Mouse (Mus musculus): Measurements from ENCODE around the gene Cryga.

The Cryga gene

DNA sequence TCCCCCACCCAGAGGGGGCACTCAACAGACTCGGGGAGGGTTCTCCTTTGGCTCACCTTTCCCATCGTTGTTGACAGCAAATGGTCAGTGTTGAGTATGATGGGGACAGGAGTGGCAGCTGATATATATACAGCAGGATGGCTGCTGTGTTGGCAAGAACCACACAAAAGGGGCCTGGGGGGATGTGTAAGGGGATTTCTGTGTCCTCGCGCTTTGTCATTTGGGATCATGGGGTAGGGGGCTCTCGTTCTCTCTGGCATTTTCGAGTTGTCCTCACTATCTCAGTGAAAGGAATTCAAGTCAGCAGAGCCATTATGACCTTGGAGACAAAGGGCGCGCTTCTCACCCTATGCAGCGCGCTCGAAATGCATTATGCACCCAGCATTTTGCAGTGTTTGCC is at the start of gene Cryga:
Cryga (minus strand) TSS at position 101 of the 400 bp plus-strand sequence.
- no peak for DNase-seq

DNA sequence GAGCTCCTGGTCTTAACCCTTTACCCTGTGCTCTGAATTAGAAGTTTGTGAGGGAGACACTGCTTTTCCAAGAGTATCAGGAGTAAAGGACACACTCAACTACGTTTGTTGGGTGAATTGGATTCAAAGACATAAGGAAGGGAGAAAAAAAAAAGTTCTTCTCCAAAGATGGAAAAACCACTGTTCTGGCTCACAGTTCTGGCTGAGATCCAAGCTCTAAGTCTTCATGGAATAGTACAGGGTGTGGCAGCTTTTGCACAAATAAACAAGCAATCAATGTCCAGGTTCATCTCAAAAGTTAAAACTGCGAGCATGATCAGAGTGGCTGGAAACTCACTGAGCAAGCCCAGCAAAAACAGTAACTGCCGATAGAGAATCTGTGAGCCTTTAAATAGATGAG is 44.8 kb upstream of the Cryga start:
- no peak for DNase-seq

DNA sequence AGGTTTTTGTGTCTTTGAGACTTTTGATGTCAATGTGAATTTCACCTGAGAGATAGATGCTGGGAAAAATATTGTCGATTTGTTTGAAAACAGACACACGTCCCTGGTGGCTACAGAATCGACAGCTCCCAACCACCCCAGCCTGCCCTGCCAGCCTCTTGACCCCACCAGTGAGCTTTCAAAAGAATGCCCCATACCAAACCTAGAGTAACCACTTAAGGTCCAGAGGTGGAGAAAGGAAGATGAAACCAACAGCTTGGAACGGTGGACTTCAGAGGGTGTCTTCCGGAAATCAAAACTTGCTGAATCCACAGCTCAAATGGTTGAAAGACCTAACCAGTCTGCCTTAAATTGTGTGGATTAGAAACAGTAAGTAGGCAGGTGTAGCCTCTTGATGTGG is 44.2 kb upstream of the Cryga start:
- DNase-seq = no peak

DNA sequence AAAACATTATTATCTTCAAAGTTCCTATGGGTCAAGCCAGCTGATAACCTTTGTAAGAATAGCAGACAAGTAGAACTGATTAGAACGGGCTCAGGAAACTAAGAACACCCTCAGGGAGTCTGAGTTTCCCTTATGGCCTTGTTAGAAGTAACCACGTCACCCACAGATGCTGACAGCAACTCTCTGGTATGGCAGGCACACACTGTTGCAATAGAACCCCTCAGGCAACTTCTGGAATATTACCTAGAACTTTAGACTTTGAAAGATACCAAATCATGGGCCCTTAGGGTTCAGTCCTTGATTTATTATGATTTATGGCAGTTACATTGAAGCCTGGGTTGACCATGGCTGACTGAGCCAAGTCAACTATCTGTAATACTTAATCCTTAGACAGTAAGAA is 43.4 kb upstream of the Cryga start:
- DNase-seq = no peak

DNA sequence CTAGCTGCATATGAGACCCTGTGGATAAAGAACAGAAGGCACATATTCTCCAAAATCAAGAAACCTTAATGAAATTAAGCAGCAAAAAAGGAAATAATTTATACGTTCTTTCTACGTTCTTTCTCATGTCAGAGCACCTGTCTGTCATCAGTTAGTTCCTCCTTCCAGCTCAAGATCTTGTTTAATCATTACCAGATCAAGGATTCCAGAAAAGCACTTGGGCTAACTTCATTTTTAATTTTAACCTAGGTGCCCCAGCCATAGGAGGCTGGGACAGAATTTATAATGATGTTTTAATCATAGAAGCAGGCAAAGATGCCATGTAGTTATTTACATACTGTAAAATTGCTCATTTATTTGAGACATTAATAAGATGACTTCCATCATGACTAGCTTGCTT is 41.6 kb upstream of the Cryga start:
- DNase-seq = no peak

DNA sequence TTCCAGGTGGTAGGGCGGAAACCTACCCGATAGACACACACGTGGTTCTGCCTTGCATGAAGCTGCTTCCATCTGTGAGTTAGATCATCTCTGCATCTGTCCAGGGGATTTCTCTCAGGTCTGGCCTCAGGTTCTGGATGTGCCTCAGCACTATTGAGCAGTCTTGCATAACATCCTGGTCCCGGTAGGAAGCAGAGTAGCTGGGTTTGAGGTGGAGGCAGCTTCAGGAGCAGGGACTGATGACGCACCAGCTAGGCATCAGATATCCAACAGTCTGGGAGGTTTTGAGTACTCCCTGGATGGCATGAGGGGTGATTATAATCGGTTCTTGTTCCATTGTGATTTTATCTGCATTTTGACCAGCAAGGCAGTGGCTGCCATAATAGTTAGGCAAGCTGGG is 34.4 kb upstream of the Cryga start:
- DNase-seq = no peak

DNA sequence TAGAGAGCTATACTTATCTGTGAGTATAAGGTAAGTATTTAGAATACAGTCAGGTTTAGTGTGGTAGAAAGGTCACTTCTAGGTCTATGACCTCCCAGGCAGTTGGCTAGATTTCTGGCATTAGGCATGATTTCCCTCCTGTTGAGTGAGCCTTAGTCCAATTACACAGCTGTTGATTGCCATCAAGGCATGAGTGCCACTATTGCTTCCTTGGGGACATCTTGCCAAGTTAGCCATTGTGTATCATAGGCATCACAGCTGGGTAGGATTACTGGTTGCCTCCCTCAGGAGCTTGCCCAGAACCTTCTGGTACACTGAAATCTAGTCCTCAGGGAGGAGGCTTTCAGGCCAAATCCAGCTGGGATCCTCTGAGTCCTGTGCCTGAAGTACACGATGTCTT is 29.7 kb upstream of the Cryga start:
- DNase-seq = no peak

DNA sequence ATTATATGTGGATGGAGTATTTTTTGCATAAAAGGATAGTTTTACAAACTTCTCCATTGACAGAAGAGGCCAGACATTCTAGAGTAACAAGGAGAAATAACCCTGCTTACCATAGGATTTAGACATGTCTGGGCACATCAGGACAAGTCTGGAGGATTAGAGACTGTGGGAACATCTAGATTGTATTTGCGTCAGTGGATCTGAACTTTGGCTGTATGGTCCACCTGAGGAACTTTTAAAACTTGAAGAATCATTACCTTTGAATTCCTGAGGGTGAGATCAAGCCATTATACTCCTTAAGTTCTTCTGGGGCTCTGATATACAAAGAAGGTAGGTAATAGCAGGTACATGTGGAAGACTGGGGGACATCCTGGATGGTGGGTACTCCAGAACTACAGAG is 28.5 kb upstream of the Cryga start:
- DNase-seq = no peak

DNA sequence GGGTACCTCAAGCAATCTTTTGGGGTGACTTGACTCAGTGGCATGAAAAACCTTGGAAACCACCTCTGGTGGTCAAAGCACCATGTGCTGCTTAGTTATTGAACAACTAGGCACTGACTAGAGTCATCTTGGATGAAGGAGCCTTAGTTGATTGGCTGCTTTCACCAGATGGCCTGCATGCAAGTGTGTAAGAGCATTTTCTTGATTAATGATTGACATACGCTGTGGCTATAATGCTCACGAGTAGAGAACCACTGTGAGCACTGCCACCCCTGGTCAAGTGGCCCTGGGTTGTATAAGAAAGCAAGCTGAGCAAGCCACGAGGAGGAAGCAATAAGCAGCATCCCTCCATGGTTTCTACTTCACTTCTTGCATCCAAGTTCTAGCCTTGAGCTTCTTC is 27.1 kb upstream of the Cryga start:
- no peak for DNase-seq

DNA sequence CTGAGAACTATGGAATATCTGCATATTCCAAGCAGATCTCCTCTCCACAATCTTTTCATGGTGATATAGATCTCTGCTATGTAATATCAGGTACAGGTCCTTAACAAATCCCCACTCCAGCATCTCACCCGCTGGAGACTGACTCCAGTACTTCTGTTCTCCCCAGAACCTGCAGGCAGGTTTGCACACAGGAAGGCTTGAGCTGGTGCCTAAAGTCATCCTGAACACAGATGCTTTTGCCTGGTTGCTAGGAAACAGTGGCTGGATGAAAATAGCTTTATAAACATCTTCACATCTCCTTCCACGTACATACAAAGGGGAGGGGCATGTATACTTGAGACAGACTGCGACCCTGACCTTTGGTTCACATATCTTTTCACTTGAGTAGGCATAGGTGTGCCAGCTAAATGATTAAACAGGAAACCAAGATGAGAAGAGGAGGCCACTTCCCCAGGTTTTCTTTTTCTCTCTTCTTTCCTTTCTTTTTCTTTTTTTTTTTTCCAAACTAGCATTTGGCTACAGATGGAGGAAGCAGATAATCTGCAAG is 26.5 kb upstream of the Cryga start:
- DNase-seq = no peak

DNA sequence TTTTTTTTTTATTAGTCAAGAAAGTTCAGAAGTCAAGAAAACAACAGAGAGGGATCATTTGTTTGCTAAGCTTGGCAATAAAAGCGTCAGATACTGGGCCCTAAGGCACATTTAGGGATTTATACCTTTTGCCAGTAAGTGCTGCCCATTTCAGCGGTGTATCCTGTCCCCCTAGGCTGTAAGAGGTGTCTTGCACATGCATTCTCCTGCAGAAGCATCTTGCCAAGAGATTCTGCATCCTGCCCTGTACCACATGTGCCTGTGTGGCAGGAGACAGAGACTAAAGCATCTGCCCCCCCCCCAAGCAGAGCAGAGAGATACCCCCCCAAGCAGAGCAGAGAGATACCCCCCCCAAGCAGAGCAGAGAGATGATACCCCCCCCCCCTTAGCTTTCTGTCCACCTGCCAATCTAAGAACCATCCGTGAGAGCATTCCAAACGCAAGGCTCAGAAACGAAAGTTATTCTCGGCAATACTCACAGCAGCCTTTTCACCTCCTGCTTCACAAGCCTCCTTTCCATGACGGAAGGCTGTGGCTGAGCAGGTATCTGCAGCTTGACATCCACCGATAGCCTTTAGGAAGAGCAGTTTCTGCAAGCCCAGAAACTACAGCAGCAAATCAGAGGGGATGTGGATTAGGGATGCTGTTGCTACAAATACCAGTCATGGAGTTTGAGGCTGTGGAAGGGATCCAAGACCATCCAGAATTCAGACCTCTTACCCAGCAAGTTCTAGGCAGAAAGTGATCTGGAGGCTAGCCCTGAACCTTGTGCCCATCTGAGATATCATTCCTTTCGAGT is 19.6 kb upstream of the Cryga start, which contains the start of gene D630023F18Rik:
D630023F18Rik (minus strand) TSS at position 641 of the 799 bp plus-strand sequence.
- DNase-seq = no peak

DNA sequence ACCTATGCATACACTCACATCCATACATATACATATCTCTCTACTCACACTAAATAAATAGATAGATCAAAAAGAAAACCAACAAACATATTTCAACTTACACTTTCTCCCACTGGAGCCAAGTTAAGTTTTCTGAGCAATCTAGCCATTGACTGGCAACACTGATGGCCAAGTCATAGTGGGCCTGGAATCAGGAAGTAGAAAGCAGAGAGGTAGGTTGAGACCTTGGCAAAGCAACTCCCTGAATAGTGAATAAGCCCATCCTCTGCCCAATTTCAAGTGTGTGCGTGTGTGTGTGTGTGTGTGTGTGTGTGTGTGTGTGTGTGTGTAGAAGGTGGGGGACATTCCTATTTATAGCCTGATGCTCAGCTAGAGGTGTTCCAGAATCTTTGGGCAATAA is 16.3 kb upstream of the Cryga start, which contains the start of gene Gm28845:
Gm28845 (minus strand) TSS at position 121 of the 400 bp plus-strand sequence.
- no peak for DNase-seq

DNA sequence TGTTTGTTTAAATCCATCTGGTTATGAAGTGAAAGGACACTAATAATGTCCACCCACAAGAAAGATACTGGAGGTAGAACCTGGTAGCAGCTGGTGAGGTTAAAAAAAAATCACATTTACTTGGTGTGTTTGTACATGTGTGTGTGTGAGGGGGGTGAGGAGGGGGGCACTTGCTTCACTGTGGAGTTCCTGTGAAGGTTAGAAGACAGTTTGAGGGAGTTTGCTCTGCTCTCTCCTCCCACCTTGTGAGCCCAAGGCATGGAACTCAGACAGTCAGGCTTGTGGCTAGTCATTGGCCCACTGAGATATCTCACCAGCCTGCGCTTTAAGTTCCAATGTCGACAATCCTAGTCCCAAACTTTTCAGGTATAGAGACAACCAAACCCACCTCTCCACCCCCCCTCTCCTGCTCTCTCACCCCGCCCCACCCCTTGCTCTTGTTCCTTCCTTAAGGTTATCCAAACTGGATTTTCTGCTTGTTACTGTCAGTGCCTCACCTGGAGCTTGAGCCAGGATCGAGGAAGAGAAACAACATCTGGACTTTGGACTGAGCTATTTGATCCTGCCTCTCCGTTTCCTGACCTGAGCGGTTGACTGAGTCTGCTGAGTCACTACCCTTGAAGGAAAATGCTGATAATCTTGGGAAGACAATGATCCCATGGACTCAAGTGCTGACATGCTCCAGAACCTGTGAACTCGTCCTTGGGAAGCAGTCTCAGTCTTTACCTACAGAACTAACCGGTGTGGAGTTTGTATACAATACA is 15.2 kb upstream of the Cryga start:
- DNase-seq = no peak

DNA sequence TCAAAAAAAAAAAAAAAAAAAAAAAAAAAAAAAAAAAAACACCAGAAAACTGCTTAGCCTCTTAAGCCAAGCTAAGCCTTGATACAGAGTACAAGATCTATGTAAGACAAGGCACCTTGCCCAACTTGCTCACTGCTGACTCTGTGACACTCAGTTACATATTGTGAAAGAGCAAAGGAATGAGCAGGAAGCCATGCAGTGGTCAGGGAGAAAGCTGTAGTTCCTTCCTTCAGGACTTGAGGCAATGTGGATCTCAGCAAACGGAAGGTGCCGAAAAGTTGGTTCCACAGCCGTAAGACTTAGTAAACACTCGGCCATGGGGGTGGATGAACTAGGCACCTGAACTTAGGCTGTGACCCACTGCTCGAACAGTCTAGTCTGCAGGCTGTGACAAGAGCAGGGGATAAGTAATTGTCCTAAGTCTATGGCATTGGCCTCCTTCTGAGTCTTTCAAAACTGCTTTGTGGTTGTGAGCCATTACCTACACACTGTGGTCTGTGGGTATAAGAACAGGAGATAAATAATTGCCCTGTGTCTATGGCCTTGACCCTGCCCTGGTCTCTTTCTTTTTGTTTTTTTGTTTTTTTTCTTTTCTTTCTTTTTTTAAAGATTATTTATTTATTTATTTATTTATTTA is 10.5 kb upstream of the Cryga start:
- DNase-seq = no peak

DNA sequence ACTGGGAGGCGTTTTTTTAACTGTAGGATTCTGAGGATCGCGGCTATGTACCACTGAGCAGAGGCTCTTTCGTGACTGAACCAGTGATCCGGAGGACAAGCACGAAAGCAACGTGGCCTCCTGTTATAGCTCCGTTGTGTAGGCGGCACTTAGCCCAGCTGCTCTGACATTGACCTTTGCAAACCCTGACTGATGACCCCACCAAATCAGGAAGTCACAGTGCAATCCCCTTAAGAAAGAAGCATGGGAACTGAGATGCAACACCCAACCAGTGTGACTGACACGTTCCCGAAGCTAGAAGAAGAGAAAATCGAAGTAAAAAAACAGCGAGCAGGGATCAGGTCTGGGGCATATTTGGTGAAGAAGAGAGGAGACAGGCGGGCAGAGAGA is 9.6 kb upstream of the Cryga start:
- DNase-seq = no peak

DNA sequence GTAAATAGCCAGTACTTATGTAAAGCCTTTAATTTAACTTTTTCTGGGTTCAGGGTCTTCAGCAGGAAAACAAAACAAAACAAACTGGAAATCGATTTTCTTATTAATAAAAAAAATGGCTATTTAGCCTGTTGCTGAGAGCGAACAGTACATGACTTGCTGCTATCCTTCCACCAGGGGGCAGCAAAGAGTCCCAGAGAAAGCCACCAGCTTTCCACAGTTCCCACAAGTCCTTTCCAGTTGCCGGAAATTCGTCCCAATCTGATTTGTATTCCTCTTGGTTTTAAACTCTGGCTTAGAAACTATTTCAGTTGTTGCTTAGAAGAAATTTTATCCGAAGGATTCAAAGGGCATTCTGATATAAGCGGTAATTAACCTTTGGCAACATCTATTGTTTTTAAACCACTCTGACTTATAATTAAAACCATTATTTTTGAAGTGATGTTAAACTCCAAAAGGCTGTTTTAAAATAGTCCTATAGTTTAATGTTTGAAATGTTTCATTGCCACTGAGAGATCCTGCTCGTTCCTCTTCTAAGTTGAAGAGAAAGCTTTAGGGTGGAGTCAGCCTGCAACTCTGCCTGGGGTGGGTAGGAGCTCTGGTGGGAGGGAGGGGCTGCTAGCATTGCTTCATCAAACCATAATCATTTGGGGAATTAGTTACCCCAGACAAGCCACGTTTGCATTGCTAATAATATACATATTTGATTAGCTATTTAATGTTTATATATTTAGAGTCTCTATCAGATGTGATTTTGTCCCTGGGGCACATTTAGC is 9.0 kb upstream of the Cryga start:
- DNase-seq = peak; percentile 52

DNA sequence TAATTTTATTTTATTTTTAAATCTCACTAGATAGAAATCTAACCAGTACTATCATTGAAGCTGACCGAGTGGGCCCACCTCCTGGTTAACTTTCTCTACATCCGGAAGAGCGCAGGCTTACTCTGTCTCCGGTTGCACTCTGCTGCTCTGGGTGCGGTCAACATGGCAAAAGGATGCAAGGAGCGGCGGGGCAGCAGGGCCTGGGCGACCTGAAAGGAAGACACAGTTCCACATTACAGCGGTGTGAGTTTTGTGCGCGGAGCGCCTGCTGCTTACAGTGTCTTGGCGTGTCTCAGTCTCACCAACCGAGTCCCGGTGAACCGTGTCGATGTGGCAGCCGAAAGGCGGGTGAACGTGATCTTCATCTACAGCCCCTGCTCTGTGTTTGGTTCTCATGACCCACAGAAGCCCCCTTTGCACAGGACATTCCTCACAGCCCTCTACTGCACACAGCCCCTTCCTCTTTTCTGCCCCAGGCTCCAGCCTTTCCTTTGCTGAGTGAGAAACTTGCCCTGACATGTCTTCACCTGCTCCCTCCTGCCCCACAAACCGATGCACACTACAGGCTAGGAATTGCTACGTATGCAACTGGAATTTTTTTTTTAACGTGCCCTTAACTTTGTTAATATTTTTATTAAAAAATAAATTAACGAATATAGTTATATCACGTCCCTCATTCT is 6.7 kb upstream of the Cryga start:
- DNase-seq = no peak

DNA sequence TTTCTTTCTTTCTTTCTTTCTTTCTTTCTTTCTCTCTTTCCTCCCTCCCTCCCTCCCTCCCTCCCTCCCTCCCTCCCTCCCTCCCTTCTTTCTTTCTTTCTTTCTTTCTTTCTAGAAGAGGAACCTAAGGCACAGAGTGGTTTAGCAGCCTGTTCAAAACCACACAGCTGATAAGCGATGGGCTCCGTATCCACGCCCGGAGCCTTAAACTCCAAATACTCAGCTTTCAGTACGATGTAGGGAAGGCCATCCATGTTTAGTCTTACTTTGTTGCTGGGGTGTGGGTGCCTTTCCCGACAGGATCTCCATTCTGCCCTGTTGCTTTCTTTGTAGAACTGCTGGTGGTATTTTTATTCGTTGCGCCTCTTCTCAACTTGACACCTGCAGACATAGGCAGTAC is 6.0 kb upstream of the Cryga start:
- no peak for DNase-seq

DNA sequence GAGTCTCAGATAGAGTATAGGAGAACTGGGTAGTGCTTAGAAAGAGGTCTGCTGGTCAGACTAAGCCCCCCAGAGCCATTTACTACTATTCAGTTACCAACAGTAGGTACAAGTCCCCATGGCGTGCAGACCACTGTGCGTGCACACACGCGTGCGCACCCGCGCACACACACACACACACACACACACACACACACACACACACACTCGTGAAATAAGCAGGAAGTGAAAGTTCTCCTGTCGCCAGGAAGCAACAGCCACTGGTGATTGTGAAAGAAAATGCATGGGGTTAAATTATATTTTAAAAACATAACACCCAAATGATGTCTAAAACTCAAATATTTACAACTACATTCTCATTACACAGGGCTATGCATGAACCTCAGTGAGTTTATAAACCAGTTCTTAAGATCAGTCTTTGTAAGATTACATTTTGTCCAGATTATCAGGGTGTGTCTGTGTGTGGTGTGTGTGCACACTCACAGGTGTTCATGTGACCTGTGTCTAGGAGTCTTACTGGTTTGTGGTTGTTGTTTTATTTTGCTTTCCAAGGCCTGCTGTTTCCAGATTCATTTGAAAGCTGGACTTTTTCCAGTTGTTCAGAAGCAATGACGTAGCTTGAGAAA is 4.6 kb upstream of the Cryga start:
- DNase-seq = no peak

DNA sequence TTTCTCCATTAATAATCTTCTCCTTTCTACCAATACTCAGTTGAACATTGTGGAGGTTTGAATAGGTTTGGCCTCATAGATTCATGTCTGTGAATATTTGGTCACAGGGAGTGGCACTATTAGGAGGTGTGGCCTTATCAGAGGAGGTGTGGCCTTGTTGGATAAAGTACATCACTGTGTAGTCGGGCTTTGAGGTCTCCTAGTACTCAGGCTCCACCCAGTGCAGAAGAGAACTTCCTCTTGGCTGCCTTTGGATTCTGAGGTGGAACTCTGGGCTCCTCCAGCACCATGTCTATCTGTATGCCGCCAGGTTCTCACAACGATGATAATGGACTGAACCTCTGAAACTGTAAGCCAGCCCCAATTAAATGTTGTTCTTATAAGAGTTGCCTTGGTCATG is 6.2 kb downstream of the Cryga start:
- DNase-seq = no peak

DNA sequence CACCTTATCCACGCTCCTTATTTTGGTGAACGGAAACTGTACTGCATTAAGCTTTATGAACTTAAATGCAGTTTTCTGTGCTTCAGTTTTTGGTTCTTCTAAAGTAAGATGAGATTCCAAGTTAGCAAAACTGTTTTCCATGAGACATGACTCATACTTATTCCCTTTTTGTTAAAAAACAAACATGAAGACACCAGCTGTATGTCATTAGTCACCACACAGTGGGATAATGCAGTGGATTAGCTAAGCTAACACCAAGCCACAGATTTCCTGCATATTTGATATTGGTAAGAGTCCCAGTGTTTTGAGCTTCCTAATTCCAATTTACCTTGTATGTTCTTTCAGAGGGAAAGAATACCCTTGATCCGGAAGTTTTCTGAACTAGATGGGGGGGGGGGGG is 11.6 kb downstream of the Cryga start:
- no peak for DNase-seq

DNA sequence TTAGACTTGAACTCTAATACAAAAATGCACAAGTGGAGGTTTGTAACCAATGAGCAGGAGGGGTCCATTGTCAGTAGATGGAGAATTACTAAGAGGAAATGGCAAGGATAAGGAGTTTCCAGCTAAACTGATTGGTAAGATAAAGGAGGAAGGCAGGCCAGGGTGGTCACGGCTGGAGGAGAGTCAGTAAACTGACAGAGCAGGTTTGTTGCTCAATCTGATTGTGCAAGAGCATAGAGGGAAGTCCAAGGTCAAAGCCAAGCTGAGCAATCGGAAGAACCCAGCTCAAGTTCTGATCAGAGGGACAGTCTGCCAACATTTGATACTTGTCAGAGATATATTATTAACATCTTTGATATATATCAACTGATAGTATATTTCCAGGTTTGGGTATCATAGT is 12.8 kb downstream of the Cryga start:
- no peak for DNase-seq

Data from cerebellum, adult 11 months (tissue).